Mouse (Mus musculus) heart, adult 2 months (tissue): ENCODE measurements around the gene Vsx2. TPM values are rescaled to one million over a fixed set of nuclear protein-coding genes. Genes with fewer than 3 reads are reported as not detected.
"Not testable (repeated sequence)": the region's sequence is repeated elsewhere in the genome, so short reads cannot be mapped to it uniquely, and the experiment has no call there.

Experiments used
- DNase-seq, 2 experiments: peaks; one replicate each; pipeline ENCODE4 v3.0.0; 2021
- H3K27ac ChIP-seq: fragments of 200-600 bp; 2 replicates; pipeline ENCODE4 v1.8.1; 2022
- H3K27me3 ChIP-seq: fragments of 200-500 bp; 2 replicates; pipeline ENCODE4 v1.6.1; 2012; ENCODE audit warnings: mild to moderate bottlenecking, low read length, inconsistent platforms, mixed read lengths; ENCODE audit not compliant: control insufficient read depth, insufficient read depth
- H3K36me3 ChIP-seq: fragments of 200-500 bp; 2 replicates; pipeline ENCODE4 v1.6.1; 2012; ENCODE audit warnings: low read length, inconsistent platforms; ENCODE audit not compliant: control insufficient read depth, insufficient read depth
- H3K4me1 ChIP-seq: fragments of 200-500 bp; 2 replicates; pipeline ENCODE4 v1.6.1; 2011; ENCODE audit warnings: low read length; ENCODE audit not compliant: control insufficient read depth, insufficient read depth
- H3K4me3 ChIP-seq: fragments of 200-600 bp; 2 replicates; pipeline ENCODE4 v1.8.1; 2022
- H3K79me2 ChIP-seq: fragments of 200-500 bp; replicated peaks from 2 replicates; pipeline ENCODE4 v1.6.1; 2012; ENCODE audit warnings: mild to moderate bottlenecking, inconsistent platforms, low read length, moderate library complexity, mixed read lengths; ENCODE audit not compliant: control insufficient read depth, insufficient read depth
- H3K9ac ChIP-seq: fragments of 200-500 bp; 2 replicates; pipeline ENCODE4 v1.6.1; 2012; ENCODE audit warnings: low read depth, mild to moderate bottlenecking, control low read depth, inconsistent platforms, low read length, mixed read lengths
- CTCF ChIP-seq: fragments of 200-600 bp; IDR thresholded peaks from 2 replicates; pipeline ENCODE4 v1.8.1; 2022; ENCODE audit warnings: antibody characterized with exemption, mild to moderate bottlenecking, moderate library complexity
- EP300 ChIP-seq: fragments of 200-500 bp; IDR thresholded peaks from 2 replicates; pipeline ENCODE4 v1.6.1; 2011; ENCODE audit warnings: low read depth, low read length, control low read depth; ENCODE audit not compliant: insufficient read depth
- POLR2A ChIP-seq: fragments of 200-500 bp; IDR thresholded peaks from 2 replicates; pipeline ENCODE4 v1.6.1; 2011; ENCODE audit warnings: mild to moderate bottlenecking, low read depth, low read length, control low read depth; ENCODE audit not compliant: insufficient read depth
- WGBS: fragments of 180-500 bp; shearing (Covaris S2); methylation state at CpG from one replicate; pipeline ENCODE4 v1.1.7; 2018; 5-methylcytosine and 5-hydroxymethylcytosine counted together
- intact Hi-C: fragments of 180-260 bp; cut with DNase I; formaldehyde crosslinking; loops from one replicate; pipeline ENCODE4 v1.15.1; 2025
- polyA plus RNA-seq: library from polyadenylated mRNA; depleted of rRNA; stranded (reverse); fragments of >200 nt; gene quantifications from 2 replicates; pipeline ENCODE4 v1.2.3, GENCODE M21; 2012
- total RNA-seq, 2 experiments: library from RNA; stranded (reverse); gene quantifications; 2 replicates each; pipeline ENCODE4 v1.2.3; 2021

Vsx2 gene
- total and polyA plus RNA-seq, 3 experiments: not detected

GRCm38 (mm10) chr12:84532830-84533199 is 36.7 kb upstream of the Vsx2 start:
- WGBS: 90% methylated on average over 8 of the region's 8 CpGs

DNA sequence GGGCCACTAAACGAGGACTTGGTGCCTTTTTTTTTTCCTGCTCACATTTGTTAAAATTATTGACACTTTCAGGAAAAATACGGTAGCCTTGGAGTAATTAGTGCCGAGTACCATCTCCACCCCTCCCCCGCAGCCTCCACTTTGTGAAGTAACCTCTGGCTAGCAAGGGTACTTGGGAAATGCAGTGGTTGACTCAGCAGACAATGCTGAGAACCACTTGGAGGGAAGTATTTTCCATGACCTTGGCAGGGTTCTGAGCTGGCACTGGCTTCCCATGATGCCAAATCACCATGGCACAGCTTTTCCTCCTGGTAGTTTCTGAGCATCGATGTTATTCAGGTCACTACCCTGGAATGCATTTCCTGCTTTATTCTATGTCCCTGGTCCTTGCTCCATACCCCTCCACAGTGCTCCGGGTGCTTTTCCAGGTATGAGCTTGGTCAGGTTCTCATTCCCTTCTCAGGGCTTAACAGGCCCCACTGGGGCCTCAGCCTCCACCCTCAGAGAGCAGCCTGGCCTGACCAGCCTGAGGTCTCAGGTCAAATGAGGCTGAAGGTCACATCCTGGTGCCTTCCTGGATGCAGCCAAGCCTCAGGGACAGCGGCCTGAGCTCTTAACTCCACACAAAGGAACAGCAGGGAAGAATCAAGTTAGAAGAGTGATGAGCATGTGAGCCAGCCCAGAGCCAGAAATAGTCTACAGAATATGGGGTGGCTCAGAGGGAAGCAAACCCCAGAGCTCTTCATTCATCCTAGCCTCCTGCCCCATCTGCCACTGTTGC is 35.7 kb upstream of the Vsx2 start:
- TF ChIP-seq POLR2A: no peak
- no peak for TF ChIP-seq CTCF
- no peak for TF ChIP-seq EP300

More at GRCm38 (mm10) chr12:84532830-84533199, 36.7 kb upstream of the Vsx2 start:
- Histone ChIP-seq H3K36me3 (no peaks in the 10 kb centered on the region), H3K79me2 (no peaks in the 10 kb centered on the region), H3K9ac (no peak overlapping the region), H3K4me1 (no peaks in the 10 kb centered on the region), H3K27me3 (no peaks in the 10 kb centered on the region), H3K4me3 (no peak overlapping the region), H3K27ac (no peak overlapping the region)
- DNase-seq: no peak
- no peak for TF ChIP-seq EP300
- no peak for TF ChIP-seq CTCF
- TF ChIP-seq POLR2A: no peak
- intact Hi-C loops: no loop called here

DNA sequence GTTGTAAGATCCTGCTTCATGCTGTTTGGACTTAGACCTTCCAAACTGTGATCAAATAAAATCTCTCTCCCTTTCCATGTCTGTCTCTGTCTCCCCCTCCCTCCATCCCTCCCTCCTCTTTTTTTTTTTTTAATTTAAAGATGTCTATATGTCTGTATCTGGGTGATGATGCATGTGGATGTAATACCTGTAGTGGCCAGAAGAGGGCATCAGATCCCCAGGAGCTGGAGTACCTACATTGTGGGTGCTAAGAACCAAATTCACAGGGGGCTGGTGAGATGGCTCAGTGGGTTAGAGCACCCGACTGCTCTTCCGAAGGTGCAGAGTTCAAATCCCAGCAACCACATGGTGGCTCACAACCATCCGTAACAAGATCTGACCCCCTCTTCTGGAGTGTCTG is 30.0 kb upstream of the Vsx2 start:
- H3K36me3 ChIP-seq, DNase-seq, H3K4me1 ChIP-seq, H3K27ac ChIP-seq, H3K4me3 ChIP-seq, H3K9ac ChIP-seq, intact Hi-C loops, H3K79me2 ChIP-seq, H3K27me3 ChIP-seq: not testable (repeated sequence)
- TF ChIP-seq CTCF: peak; percentile 45
- 95% methylated on average over 3 of the region's 3 CpGs for WGBS

More for the DNA sequence above, 35.7 kb upstream of the Vsx2 start:
- Histone ChIP-seq H3K4me1 (no peaks in the 10 kb centered on the region), H3K4me3 (no peak overlapping the region), H3K79me2 (no peaks in the 10 kb centered on the region), H3K9ac (no peak overlapping the region), H3K27ac (no peak overlapping the region), H3K36me3 (no peaks in the 10 kb centered on the region), H3K27me3 (no peaks in the 10 kb centered on the region)
- intact Hi-C loops: no loop called here
- WGBS: 77% methylated on average over 7 of the region's 7 CpGs
- no peak for DNase-seq

GRCm38 (mm10) chr12:84541391-84541958 is 28.1 kb upstream of the Vsx2 start:
- 85% methylated on average over 11 of the region's 11 CpGs for WGBS
- DNase-seq: no peak
- Histone ChIP-seq H3K4me3 (no peak overlapping the region), H3K9ac (no peak overlapping the region), H3K36me3 (no peaks in the 10 kb centered on the region), H3K27me3 (no peaks in the 10 kb centered on the region), H3K79me2 (no peaks in the 10 kb centered on the region), H3K4me1 (no peaks in the 10 kb centered on the region), H3K27ac (no peak overlapping the region)
- no peak for TF ChIP-seq CTCF
- no peak for TF ChIP-seq EP300
- TF ChIP-seq POLR2A: no peak
- intact Hi-C loops: no loop called here

GRCm38 (mm10) chr12:84546028-84546427 is 23.5 kb upstream of the Vsx2 start:
- intact Hi-C loops: loop anchor here (5.0 kb wide), 2 partner anchors 41 to 79 kb away; no protein-coding TSS in a partner anchor
- Histone ChIP-seq H3K9ac (no peak overlapping the region), H3K4me3 (no peak overlapping the region), H3K79me2 (no peaks in the 10 kb centered on the region), H3K36me3 (no peaks in the 10 kb centered on the region), H3K27me3 (no peaks in the 10 kb centered on the region), H3K27ac (no peak overlapping the region), H3K4me1 (no peaks in the 10 kb centered on the region)
- WGBS: 4% methylated on average over 12 of the region's 12 CpGs
- DNase-seq: peak; percentile 33 to 67
- TF ChIP-seq CTCF: no peak
- no peak for TF ChIP-seq POLR2A
- TF ChIP-seq EP300: no peak

- no peak overlapping the region for H3K27ac ChIP-seq
- H3K4me1 ChIP-seq: no peaks in the 10 kb centered on the region
- DNase-seq: no peak
- no peaks in the 10 kb centered on the region for H3K79me2 ChIP-seq
- no peak overlapping the region for H3K4me3 ChIP-seq
- H3K9ac ChIP-seq: no peak overlapping the region
- H3K36me3 ChIP-seq: no peaks in the 10 kb centered on the region
- no peaks in the 10 kb centered on the region for H3K27me3 ChIP-seq
- intact Hi-C loops: loop anchor here (5.0 kb wide), 2 partner anchors 41 to 79 kb away; no protein-coding TSS in a partner anchor
- 71% methylated on average over 2 of the region's 2 CpGs for WGBS
- TF ChIP-seq POLR2A (no peak), CTCF (no peak), EP300 (no peak)
These were observed 22.9 kb upstream of the Vsx2 start for GRCm38 (mm10) chr12:84546577-84547085.
